Mouse (Mus musculus) liver, embryonic 14.5 days (tissue): Measurements from ENCODE around the gene Lzts2. TPM values are rescaled to one million over a fixed set of nuclear protein-coding genes. Genes with fewer than 3 reads are reported as not detected.
A peak's percentile ranks its signal among the peaks of the same experiment; 100 is the strongest.

ENCODE experiments used
- ATAC-seq: fragments of 200-750 bp; cut with Nextera tagmentation; 2 replicates; pipeline ENCODE4 v1.8.0; 2017; ENCODE audit warnings: moderate number of reproducible peaks, mild to moderate bottlenecking, moderate library complexity; ENCODE audit not compliant: insufficient read depth
- DNase-seq, 3 experiments: peaks; one replicate each; pipeline ENCODE4 v3.0.0-alpha.2; 2012 to 2013; ENCODE audit warnings: low read depth in 3 of 3, low spot score in 3 of 3
- H3K27ac ChIP-seq: fragments of 300-500 bp; sonication (generic); 2 replicates; pipeline ENCODE4 v1.5.1; 2014; ENCODE audit warnings: moderate library complexity, mild to moderate bottlenecking, control low read depth, inconsistent platforms
- H3K27me3 ChIP-seq: fragments of 300-500 bp; sonication (generic); 2 replicates; pipeline ENCODE4 v1.6.1; 2014; ENCODE audit warnings: mild to moderate bottlenecking, low read length, moderate library complexity; ENCODE audit not compliant: control insufficient read depth, insufficient read depth
- H3K36me3 ChIP-seq: fragments of 300-500 bp; sonication (generic); replicated peaks from 2 replicates; pipeline ENCODE4 v1.6.1; 2014; ENCODE audit warnings: low read depth; ENCODE audit not compliant: control insufficient read depth, insufficient read depth
- H3K4me1 ChIP-seq, 2 experiments: fragments of 200-500 bp in 1 of 2; fragments of 300-500 bp in 1 of 2; sonication (generic) in 1 of 2; replicated peaks; 2 replicates each; pipeline ENCODE4 v1.6.1; 2012 to 2014; ENCODE audit warnings: antibody characterized with exemption in 1 of 2, inconsistent platforms in 1 of 2, low read length in 1 of 2; ENCODE audit not compliant: control insufficient read depth in 2 of 2, insufficient read depth in 2 of 2
- H3K4me2 ChIP-seq: fragments of 300-500 bp; sonication (generic); 2 replicates; pipeline ENCODE4 v1.6.1; 2014; ENCODE audit warnings: low read depth, mild to moderate bottlenecking, control low read depth, moderate library complexity
- H3K4me3 ChIP-seq, 2 experiments: fragments of 200-500 bp in 1 of 2; fragments of 300-500 bp in 1 of 2; sonication (generic) in 1 of 2; 2 replicates each; pipeline ENCODE4 v1.5.1; 2012 to 2014; ENCODE audit warnings: low read depth in 2 of 2, low read length in 2 of 2, mild to moderate bottlenecking in 2 of 2, control low read depth in 1 of 2, inconsistent platforms in 1 of 2, moderate library complexity in 1 of 2; ENCODE audit not compliant: insufficient read depth in 1 of 2
- H3K9ac ChIP-seq: fragments of 300-500 bp; sonication (generic); replicated peaks from 2 replicates; pipeline ENCODE4 v1.6.1; 2014; ENCODE audit warnings: mild to moderate bottlenecking, control low read depth, moderate library complexity
- H3K9me3 ChIP-seq: fragments of 300-500 bp; sonication (generic); 2 replicates; pipeline ENCODE4 v1.6.1; 2016; ENCODE audit warnings: low read length, mixed read lengths; ENCODE audit not compliant: control insufficient read depth
- CTCF ChIP-seq: IDR thresholded peaks from 2 replicates; pipeline ENCODE4 v1.5.1; 2016; ENCODE audit warnings: antibody characterized with exemption, low read depth, control low read depth
- EP300 ChIP-seq: IDR thresholded peaks from 2 replicates; pipeline ENCODE4 v1.6.1; 2016; ENCODE audit warnings: antibody characterized with exemption, low read depth
- WGBS: fragments of 180-500 bp; shearing (Covaris S2); extraction: QIAGEN DNeasy Blood & Tissue Kit; methylation state at CpG from one replicate; pipeline ENCODE4 v1.1.7; 2014; ENCODE audit not compliant: insufficient replicate concordance; 5-methylcytosine and 5-hydroxymethylcytosine counted together
- polyA plus RNA-seq, 2 experiments: library from polyadenylated mRNA; depleted of rRNA in 1 of 2; stranded (reverse) in 1 of 2; unstranded in 1 of 2; fragments of >200 nt; fragmentation: Nextera tagmentation in 1 of 2; extraction: Ambion mirVana in 1 of 2; gene quantifications; 2 replicates each; pipeline versions ENCODE4 v1.2.1 to v1.2.3; 2012 to 2014

Lzts2 gene
- polyA plus RNA-seq, 2 experiments, result 3.7 to 4.8 TPM

DNA sequence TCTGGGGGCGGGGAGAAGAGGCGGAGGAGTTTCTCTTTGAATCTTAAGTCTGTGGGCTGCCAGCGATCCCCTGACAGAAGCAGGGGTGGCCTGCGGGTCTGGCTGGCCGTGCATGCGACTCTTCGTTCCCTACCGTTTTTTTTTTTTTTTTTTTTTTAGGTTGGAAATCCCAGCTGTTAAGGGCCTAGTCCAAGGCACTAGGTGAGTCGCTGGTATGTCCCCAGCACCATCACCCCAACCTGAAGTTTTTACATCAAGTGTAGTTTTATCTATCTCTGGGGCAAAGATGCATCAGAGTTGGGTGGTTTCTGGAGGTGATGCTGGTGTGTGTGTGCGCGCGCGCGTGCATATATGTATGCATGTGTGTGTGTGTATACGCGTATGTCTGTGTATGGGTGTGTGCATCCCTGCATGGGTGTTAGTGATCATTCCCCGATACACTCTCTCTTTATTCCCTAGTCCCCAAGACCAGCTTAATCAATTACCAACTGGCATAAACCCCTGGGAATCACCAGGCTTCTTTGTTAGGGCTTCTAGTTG is 61.9 kb downstream of the Lzts2 start:
- DNase-seq (no peak), ATAC-seq (no peak)
- Histone ChIP-seq H3K36me3 (no peaks in the 10 kb centered on the region), H3K4me1 (peaks cover 9 to 14% of the 10 kb centered on the region in 2 experiments), H3K4me2 (peak overlapping the region; percentile 100), H3K9ac (no peak overlapping the region), H3K27ac (no peak overlapping the region), H3K27me3 (peaks cover 58% of the 10 kb centered on the region), H3K9me3 (no peaks in the 10 kb centered on the region), H3K4me3 (peak overlapping the region; percentile 86 to 99)
- TF ChIP-seq CTCF (no peak), EP300 (no peak)
- WGBS, result 10% methylated on average over 17 of the region's 17 CpGs

Other genes with a start within 250 kb of the Lzts2 start
- gene Slf2, start 83.3 kb upstream of the Lzts2 start, polyA plus RNA-seq (2012; rRNA removed), result 5.6 and 8.6 TPM in 2 replicates
- gene Slf2, start 83.3 kb upstream of the Lzts2 start, polyA plus RNA-seq (2014; fragmentation: Nextera tagmentation; extraction: Ambion mirVana), result 11.1 and 12.5 TPM in 2 replicates
- gene Sema4g, start 25.3 kb upstream of the Lzts2 start, polyA plus RNA-seq (2012; rRNA removed), result 24.9 and 32.5 TPM in 2 replicates
- 2.6 and 3.3 TPM in 2 replicates for gene Sema4g, start 25.3 kb upstream of the Lzts2 start, polyA plus RNA-seq (2014; fragmentation: Nextera tagmentation; extraction: Ambion mirVana)
- gene Twnk, start 8.8 kb upstream of the Lzts2 start, polyA plus RNA-seq (2012; rRNA removed), result 6.0 and 8.0 TPM in 2 replicates
- 4.3 TPM in 2 replicates for gene Twnk, start 8.8 kb upstream of the Lzts2 start, polyA plus RNA-seq (2014; fragmentation: Nextera tagmentation; extraction: Ambion mirVana)
- 28.9 and 30.5 TPM in 2 replicates for gene Mrpl43, start 8.0 kb upstream of the Lzts2 start, polyA plus RNA-seq (2012; rRNA removed)
- 19.6 and 20.5 TPM in 2 replicates for gene Mrpl43, start 8.0 kb upstream of the Lzts2 start, polyA plus RNA-seq (2014; fragmentation: Nextera tagmentation; extraction: Ambion mirVana)
- 0.02 and 0.03 TPM in 2 replicates for gene Pdzd7, start 31.3 kb downstream of the Lzts2 start, polyA plus RNA-seq (2012; rRNA removed)
- gene Pdzd7, start 31.3 kb downstream of the Lzts2 start, polyA plus RNA-seq (2014; fragmentation: Nextera tagmentation; extraction: Ambion mirVana), result not detected in 2 replicates
- gene Sfxn3, start 33.1 kb downstream of the Lzts2 start, polyA plus RNA-seq (2012; rRNA removed), result 2.4 TPM in 2 replicates
- gene Sfxn3, start 33.1 kb downstream of the Lzts2 start, polyA plus RNA-seq (2014; fragmentation: Nextera tagmentation; extraction: Ambion mirVana), result 1.8 and 2.5 TPM in 2 replicates
- gene Kazald1, start 60.8 kb downstream of the Lzts2 start, polyA plus RNA-seq (2012; rRNA removed), result 0.15 and 0.22 TPM in 2 replicates
- gene Kazald1, start 60.8 kb downstream of the Lzts2 start, polyA plus RNA-seq (2014; fragmentation: Nextera tagmentation; extraction: Ambion mirVana), result 0.13 and 0.29 TPM in 2 replicates
- gene Tlx1, start 136.3 kb downstream of the Lzts2 start, polyA plus RNA-seq (2012; rRNA removed), result 0.01 TPM in 1 of 2 replicates, not detected in the other
- not detected in 2 replicates for gene Tlx1, start 136.3 kb downstream of the Lzts2 start, polyA plus RNA-seq (2014; fragmentation: Nextera tagmentation; extraction: Ambion mirVana)
- gene Lbx1, start 221.4 kb downstream of the Lzts2 start, polyA plus RNA-seq (2012; rRNA removed), result not detected in 2 replicates
- gene Lbx1, start 221.4 kb downstream of the Lzts2 start, polyA plus RNA-seq (2014; fragmentation: Nextera tagmentation; extraction: Ambion mirVana), result not detected in 2 replicates